Mouse (Mus musculus) CD4-positive, CD25-positive, alpha-beta regulatory T cell, adult 2 months (primary cell): Measurements from ENCODE around the gene Amigo3.

ENCODE experiments used
- DNase-seq: peaks from one replicate; pipeline ENCODE4 v3.0.0-alpha.2; 2012; ENCODE audit warnings: low read depth, low spot score

Gene Amigo3

DNA sequence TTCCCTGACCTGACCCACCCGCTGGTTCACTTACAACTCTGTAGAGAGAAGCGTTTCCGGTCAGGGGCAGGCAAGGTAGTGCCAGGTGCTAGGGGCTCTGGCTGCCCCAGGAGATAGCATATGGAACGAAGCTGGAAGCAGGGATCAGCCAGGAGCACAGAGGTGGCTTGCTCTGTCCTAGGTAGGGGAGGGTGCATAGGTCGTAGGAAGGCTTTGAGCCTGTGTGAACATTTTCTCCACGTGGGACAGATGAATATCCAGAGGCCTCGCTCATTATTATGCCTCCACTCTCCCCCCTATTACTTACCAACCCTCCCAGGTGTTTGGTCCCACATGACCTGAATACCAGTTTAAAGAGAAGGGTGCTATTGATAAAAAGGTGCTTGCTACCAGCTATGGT lies 548 bp upstream of the Amigo3 start:
- DNase-seq = no peak

DNA sequence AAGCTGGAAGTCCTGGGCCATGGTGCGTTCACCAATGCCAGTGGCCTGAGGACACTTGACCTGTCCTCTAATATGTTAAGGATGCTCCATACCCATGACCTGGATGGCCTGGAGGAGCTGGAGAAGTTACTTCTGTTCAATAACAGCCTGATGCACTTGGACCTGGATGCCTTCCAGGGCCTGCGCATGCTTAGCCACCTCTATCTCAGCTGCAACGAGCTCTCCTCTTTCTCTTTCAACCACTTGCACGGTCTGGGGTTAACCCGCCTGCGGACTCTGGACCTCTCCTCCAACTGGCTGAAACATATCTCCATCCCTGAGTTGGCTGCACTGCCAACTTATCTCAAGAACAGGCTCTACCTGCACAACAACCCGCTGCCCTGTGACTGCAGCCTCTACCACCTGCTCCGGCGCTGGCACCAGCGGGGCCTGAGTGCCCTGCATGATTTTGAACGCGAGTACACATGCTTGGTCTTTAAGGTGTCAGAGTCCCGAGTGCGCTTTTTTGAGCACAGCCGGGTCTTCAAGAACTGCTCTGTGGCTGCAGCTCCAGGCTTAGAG lies 786 bp downstream of the Amigo3 start:
- DNase-seq = no peak

DNA sequence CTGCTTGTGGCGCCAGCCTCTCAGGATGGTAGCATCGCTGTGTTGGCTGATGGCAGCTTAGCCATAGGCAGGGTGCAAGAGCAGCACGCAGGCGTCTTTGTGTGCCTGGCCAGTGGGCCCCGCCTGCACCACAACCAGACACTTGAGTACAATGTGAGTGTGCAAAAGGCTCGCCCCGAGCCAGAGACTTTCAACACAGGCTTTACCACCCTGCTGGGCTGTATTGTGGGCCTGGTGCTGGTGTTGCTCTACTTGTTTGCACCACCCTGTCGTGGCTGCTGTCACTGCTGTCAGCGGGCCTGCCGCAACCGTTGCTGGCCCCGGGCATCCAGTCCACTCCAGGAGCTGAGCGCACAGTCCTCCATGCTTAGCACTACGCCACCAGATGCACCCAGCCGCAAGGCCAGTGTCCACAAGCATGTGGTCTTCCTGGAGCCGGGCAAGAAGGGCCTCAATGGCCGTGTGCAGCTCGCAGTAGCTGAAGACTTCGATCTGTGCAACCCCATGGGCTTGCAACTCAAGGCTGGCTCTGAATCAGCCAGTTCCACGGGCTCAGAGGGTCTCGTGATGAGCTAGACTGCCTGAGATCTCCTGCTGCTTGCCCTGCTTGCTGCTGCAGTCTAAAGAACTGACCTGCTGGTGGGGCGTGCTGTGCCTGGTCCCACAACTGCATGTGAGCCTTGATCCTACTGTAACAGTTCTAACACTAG lies 1.5 kb downstream of the Amigo3 start:
- DNase-seq = no peak

DNA sequence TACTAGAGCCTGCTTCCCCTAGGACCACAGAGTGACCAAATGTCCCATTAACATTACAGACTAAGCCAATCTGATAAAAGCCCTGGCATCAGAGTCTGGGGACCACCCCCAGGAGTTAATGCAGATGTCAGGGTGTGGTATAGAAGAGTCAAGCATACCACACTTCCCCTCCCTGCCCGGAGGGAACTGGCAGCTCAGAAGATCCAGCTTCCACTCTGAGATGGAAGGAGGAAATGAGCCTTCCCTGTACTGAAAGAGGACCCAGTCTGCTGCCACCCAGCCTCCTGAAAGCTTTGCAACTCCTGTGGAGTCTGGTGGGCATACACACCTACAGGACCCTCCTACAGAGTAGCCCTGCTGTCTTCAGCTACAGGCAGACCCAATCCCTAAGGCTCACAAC lies 2.1 kb downstream of the Amigo3 start:
- no peak for DNase-seq

DNA sequence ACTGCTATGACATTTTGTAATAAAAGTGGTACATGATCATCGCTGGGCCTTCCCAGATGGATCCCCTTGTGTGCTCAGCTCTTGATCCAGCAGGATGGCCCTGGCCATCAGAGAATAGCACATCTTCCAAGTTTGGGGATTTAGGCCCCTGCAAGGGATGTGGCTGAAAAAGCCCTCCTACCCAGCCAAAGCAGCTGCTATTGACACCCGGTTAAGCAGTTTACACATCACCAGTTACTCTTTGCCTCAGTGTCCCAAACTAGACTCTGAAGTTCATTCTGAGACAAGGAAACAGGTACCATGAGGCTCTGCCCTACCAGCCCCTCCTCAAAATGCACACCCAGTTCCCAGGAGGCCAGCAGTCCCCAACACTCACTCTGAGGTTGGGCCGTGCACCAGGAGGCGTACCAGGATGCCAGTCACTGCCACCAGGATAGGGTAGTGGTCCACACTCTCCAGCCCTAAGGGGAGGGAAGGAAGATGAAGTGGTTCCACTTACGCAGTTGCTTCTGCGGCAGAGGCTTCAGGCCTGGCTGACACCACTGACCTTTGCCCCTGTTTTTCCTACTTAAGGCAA lies 2.8 kb downstream of the Amigo3 start:
- no peak for DNase-seq

DNA sequence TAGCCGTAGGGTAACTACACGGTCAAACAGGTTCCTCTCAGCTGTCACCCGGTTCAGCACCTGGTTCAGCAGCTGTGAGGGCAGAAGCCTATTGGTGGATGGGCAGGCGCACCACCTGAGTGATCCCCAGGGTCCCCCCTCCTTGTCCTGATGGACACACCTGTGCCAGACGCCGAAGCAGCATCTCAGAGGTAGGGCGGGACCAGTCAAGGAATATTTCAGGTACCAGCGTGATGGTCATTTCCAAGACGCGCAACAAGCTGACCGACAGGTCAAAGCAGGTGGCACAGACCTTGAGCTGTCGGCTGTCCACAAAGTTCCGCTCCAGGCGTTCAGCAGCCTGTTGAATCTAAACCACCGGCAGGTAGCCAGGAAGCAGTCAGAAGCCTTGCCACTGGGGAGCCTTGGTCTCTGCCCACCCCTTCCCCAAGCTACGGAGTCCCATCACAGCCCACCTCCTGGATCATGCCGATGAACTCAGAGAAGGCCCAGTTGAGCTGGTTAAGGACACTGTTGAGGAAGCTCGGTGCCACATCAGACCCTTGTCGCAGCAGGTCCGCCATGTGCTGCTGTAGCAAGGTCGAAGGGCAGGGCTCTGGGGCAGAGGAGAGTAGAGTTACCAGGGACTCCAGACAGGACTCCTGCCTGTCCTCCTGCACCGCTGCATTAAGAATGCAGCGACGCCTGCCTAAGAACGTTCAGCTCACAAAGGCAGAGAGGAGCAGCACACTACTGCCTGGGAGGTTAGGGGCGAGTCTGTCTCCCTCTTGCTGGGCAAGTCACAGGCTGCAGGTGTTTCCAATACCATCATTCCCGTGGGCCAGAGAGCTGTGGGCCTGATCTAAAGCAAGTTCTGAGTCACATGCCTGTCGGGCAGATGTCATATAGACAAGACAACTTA lies 3.7 kb downstream of the Amigo3 start:
- DNase-seq = no peak

DNA sequence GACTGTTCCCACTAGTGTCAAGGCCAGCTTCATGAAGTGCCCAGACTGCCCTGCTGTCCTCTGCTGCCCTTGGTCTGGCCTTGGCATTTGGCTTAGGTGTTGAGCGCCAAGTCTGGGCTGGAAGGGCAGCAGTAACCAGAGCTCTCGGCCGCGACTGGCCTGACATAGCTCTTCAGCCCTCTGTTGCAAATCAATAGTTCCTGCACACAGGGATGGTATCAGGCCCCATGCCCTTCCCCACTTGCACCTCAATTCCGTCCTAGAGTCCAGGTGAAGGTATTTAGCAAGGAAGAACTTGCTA lies 4.3 kb downstream of the Amigo3 start:
- no peak for DNase-seq

DNA sequence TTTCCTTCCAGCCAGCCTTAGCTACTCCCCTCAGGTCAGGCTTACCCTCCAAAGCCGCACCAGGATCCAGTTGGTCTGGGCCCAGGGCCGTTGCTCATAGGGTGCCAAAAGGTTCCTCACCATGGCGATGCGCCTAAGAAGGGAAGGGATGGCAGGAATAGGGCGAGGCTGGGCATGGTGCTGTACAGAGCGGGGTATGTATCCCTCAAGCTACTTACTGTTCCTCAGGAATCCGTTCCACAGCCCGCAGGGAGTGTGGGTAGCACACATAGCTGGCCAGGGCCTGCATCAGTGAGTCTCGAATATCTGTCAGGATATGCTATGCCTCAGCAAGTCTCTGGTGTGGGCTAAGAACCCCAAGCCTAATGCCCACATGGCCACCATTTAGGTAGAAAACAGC lies 5.3 kb downstream of the Amigo3 start:
- no peak for DNase-seq

DNA sequence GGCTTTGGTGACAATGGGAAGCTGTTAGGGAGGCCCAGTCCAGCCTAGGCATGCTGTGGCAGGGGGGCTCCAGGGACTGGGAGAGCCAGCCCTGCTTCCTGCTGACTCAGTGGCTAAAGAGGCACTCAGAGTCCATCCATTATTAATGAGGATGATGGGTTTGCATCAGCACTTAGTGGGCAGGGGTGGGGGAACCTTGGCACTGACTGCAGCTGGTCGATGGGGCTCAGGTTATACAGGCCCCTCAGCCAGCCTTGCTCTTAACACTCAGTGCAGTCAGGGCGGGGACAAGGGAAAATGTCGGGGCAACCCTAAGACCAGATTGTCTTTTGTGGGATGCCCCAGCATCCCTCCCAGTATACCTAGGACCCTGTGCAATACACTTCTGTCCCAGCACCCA lies 9.2 kb downstream of the Amigo3 start:
- no peak for DNase-seq

DNA sequence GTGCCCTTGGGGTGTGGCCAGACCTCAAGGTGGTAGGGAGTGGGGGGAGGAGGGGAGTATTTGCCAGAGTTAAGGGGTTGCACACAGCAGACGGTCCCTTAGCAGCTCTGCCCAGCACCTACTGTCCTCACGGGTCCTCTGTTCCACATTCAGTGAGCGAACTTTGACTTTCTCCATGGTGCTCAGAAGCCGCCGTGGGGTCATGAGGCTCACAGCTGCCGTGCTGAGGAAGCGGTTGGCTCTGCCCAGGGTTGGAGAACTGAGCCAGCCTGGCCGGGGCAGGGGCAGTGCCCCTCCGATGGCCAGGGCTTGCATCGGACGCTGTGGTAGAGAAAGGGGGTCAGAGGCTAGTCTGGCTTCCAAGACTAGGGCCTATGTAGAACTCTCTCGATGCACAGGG lies 10.4 kb downstream of the Amigo3 start:
- DNase-seq = no peak

DNA sequence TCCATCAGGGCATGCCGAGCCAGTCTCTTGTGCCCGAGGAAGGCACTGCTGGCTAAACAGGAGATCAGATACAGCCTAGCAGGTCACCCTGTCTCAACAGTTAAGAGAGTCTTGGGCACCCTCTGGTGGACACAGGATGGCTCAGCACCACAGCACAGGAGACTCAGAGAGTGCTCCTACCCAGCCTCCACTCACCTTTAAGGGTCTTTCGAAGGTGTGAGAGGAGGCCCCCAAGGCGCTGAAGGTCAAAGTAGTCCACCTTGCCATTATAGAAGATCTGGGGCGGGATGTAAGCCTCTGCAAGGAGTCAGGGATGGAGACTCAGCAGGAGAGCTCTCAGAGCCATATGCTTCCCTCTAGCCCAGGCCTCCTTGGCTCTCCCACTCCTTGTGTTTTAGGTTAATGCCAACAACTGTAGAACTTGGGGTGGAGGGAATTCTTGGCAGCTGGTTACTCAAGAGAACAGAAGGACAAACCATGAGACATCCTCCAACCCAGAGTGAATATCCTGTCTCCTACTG lies 12.6 kb downstream of the Amigo3 start:
- peak; percentile 73 for DNase-seq

DNA sequence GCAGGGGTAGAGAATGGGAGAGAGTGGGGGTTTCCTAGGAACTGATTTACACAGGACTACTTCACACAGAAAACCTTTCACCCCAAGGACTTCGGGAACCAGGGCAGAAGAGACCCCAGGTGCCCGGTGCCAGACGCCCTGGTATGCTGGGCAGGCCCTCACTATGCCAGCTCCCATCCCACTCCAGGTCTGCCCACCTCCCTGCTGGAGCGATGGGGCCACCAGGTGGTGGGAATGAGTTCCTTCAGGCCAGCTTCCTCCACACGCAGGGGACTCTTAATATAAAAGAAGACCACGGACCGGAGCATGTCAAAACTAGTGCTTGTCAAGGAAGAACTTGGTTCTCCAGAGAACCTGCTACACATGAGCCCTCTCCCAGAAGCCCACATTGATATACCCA lies 14.2 kb downstream of the Amigo3 start:
- DNase-seq = no peak

DNA sequence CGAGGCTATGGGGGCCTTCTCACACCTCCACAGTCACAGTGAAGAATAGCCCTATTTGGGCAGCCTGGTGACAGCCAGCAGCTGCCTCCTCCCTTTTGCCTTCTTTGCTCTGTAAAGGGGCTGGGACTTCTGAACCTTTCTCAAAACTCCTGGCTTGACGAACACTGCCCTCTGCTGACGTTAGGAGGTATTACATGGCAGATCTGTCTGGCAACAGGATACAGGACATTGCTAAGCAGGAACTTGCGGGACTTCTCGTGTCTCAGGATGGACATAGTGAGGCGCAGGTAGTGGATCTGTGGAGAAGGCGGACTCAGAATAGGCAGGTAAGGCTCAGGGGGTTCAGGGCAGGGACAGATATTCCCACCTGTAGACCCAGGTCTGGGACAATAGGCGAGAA lies 14.9 kb downstream of the Amigo3 start:
- DNase-seq = peak; percentile 91

DNA sequence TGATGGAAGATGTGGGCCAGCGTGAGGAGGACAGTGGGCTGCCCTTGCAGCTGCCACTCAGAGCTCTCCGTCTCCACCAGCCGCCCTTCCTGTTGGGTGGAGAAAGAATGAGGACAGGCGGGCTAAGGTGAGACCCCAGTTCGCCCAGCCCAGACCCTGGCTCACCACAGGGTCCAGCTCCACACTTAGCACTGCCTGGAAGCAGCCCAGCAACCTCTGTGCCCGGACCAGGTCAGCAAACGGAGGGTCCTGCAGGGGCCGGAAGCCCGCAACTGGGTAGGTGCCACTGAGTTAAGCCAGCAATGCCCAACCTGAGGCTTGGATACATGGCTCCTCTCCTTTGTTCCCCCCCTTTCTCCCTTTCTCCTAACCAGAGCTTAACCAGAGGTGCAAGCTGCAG lies 16.0 kb downstream of the Amigo3 start:
- no peak for DNase-seq

DNA sequence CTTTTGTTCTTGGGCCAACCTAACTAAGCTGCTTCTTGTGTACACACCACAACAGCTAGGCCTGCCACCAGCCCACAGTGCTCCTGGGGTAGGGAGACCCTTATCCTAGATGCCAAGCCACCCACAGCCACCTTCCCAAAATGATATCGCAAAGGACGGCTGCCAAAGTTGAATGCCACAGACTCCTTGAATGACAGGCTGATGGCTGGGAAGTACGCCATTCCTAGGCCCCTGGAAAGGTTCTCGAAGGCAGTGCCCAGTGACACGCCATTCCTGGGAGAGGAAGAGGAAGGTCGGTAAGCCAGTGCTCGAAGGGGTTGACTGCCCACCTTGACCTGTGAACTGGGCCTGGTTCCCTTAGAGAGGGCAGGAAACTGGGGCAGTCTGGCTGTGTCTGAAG lies 16.6 kb downstream of the Amigo3 start:
- no peak for DNase-seq

DNA sequence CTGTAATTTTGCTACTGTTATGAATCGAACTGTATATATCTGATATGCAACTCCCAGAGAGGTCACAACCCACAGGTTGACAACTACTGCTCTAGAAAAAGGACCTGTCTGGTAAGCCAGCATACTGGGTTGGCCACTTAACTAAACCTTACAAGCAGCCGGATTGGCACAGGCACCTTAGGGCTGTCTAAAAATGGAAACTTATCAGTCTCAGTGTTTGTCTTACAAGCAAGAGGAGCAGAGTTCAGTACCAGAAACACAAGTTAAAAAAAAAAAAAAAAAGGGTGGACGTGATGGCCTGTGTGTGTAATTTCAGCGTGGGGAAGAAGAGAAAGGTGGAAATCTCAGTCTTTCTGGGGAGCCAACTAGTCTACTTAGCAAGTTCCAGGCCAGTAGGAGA lies 18.8 kb downstream of the Amigo3 start:
- DNase-seq = no peak

DNA sequence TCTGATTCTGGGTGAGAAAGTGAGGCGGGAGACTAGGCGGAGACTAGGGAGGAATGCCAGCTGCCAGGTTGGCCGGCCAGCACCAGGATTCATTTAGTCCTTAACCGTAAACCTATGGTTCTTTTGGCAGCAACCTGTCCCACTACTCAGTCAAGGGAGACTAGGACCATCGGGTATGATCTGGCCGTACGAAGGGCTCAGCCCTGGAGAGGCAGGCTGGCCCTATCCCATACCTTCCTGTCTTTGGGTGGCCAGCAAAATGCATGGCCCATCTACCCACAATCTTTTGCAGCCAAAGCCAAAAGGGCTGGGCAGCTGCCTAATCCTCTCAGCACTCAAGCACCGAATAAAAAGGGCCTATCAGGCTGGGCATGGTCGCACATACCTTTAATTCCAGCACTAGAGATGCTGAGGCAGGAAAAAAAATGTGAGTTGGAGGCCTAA lies 19.5 kb downstream of the Amigo3 start:
- DNase-seq = no peak

DNA sequence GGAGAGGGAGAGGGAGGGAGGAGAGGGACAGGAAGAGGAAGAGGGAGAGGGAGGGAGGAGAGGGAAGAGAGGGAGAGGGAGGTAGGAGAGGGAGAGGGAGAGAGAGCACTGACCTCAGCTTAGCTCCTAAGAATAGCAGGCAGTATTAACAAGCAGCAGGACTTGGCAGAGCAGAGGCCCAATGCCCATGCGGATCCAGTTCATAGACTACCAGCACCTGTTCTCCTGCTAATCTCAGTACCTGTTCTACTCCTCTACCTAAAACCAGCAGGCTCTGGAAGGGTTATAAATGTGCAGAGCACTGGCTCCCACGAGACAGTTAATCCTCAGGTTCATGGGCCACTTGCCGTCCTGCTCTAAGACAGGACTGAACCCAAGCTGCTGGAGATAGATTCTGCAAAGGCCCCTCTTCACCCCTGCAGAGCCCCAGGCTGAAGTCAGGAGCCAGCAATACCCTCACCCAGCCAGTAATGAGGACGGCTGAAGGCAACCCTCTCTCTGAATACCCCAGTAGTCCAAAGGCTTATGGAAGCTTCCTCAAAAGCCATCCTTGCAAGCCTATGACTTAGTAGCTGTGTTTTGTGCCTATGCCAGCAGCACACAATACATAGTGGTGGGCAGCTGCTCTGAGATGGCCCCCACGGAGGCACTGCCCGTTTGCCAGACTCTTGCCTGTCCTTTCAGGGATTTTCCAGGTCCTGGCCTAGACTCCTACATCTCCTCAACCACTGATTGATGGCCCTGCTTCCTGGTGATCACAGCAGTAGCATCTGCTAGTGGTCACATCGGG lies 20.4 kb downstream of the Amigo3 start:
- DNase-seq = no peak

DNA sequence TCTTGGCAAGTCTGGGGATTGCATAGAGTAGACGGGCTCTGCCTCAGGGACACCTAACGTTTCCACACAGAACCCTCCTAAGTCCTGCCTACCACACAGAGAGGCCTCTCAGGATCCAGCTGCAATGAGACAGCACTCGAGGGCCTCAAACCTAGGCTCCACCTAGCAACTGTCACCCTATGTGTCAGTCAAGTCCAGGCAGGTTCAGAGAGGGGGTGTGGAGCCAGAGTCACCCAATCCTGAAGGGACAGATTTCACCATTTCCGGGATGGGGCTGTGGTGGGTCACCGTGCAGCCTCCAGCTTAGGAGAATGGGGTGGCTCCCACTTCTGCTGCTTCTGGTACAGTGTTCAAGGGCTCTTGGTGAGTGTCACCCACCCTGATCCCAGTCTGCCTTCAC lies 27.2 kb downstream of the Amigo3 start, which contains the start of gene Mst1:
Gene Mst1, plus strand, starts transcription at position 269 of the 400 bp plus-strand sequence.
- DNase-seq = no peak

DNA sequence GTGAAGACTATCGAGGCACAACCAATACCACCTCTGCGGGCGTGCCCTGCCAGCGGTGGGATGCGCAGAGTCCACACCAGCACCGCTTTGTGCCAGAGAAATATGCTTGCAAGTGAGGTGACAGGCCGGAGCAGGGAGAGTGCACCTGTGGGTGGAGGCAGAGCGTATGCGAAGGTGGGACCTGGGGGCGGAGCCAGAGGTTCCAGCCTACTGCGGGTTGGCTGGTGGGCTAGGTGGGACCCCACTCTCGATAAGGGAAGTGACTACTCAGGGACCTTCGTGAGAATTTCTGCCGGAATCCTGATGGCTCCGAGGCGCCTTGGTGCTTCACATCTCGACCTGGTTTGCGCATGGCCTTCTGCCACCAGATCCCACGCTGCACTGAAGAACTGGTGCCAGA lies 29.6 kb downstream of the Amigo3 start:
- DNase-seq = peak; percentile 40

DNA sequence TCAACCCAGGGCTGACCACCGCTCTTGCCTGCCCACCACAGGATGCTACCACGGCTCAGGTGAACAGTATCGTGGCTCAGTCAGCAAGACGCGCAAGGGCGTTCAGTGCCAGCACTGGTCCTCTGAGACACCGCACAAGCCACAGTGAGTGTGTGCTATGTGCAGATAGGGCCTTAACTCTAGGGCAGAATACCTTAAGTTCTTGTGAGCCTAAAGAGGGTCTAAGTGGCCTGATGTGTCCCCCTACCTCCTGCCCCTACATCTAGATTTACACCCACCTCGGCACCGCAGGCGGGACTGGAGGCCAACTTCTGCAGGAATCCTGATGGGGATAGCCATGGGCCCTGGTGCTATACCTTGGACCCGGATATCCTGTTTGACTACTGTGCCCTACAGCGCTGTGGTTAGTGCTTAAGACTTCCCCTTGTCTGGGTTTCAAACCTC lies 30.1 kb downstream of the Amigo3 start, which contains the start of gene Rnf123:
Gene Rnf123, minus strand, starts transcription at position 359 of the 444 bp plus-strand sequence.
- peak; percentile 69 for DNase-seq
